Mouse (Mus musculus): ENCODE measurements around the gene Eva1b.
A peak's percentile ranks its signal among the peaks of the same experiment; 100 is the strongest.
"Not testable (repeated sequence)": the region's sequence is repeated elsewhere in the genome, so short reads cannot be mapped to it uniquely, and the experiment has no call there.

The Eva1b gene

GRCm38 (mm10) chr4:126157562-126157961 lies 10.0 kb downstream of the Eva1b start:
- no peak for DNase-seq

GRCm38 (mm10) chr4:126159455-126159854 lies 11.9 kb downstream of the Eva1b start:
- DNase-seq, result no peak

GRCm38 (mm10) chr4:126160981-126161380 lies 13.4 kb downstream of the Eva1b start:
- DNase-seq, result no peak

- no peak for DNase-seq
These were observed 13.9 kb downstream of the Eva1b start for GRCm38 (mm10) chr4:126161456-126161855.

GRCm38 (mm10) chr4:126161986-126162385 lies 14.4 kb downstream of the Eva1b start:
- no peak for DNase-seq

GRCm38 (mm10) chr4:126162544-126163066 lies 15.1 kb downstream of the Eva1b start:
- peak; percentile 69 for DNase-seq

- no peak for DNase-seq
These were observed 15.6 kb downstream of the Eva1b start, which contains the start of gene Sh3d21 for GRCm38 (mm10) chr4:126163067-126163659. Gene Sh3d21, minus strand, starts transcription at chr4:126163491.

GRCm38 (mm10) chr4:126163685-126164084 lies 16.1 kb downstream of the Eva1b start:
- no peak for DNase-seq

- DNase-seq, result not testable (repeated sequence)
These were observed 17.5 kb downstream of the Eva1b start for GRCm38 (mm10) chr4:126165092-126165491.

- DNase-seq, result no peak
These were observed 18.5 kb downstream of the Eva1b start for GRCm38 (mm10) chr4:126166084-126166483.

GRCm38 (mm10) chr4:126168851-126169250 lies 21.3 kb downstream of the Eva1b start:
- DNase-seq, result no peak

- not testable (repeated sequence) for DNase-seq
These were observed 23.2 kb downstream of the Eva1b start for GRCm38 (mm10) chr4:126170737-126171136.

- DNase-seq, result no peak
These were observed 26.3 kb downstream of the Eva1b start for GRCm38 (mm10) chr4:126173800-126174199.

- DNase-seq, result not testable (repeated sequence)
These were observed 28.4 kb downstream of the Eva1b start for GRCm38 (mm10) chr4:126175980-126176379.

GRCm38 (mm10) chr4:126181170-126181957 lies 33.8 kb downstream of the Eva1b start:
- DNase-seq, result peak; percentile 39

GRCm38 (mm10) chr4:126183034-126183433 lies 35.5 kb downstream of the Eva1b start:
- DNase-seq, result no peak

- no peak for DNase-seq
These were observed 39.6 kb downstream of the Eva1b start for GRCm38 (mm10) chr4:126187096-126187495.

- DNase-seq, result no peak
These were observed 43.1 kb downstream of the Eva1b start for GRCm38 (mm10) chr4:126190636-126191035.

- no peak for DNase-seq
These were observed 46.7 kb downstream of the Eva1b start for GRCm38 (mm10) chr4:126194216-126194615.

- no peak for DNase-seq
These were observed 47.4 kb downstream of the Eva1b start for GRCm38 (mm10) chr4:126194916-126195315.

- DNase-seq, result no peak
These were observed 49.9 kb downstream of the Eva1b start for GRCm38 (mm10) chr4:126197485-126197884.
